Comparison of ENCODE assay signal across 28 mouse cellular contexts in genomic region chr13:63801289-63801688, GRCm38 (mm10).
"Had no signal": no experiment of that assay in that cellular context is flagged by ENCODE, and none has a peak within 500 bp of the region (broad histone marks: within the 10 kb centered on the region; RNA-seq: fewer than 3 reads in every experiment).

No protein-coding gene starts in this region.

- H3K9ac ChIP-seq: embryonic facial prominence, embryonic 12.5 days; embryonic facial prominence, embryonic 13.5 days; embryonic facial prominence, embryonic 15.5 days; forebrain, embryonic 12.5 days; forebrain, embryonic 13.5 days; forebrain, embryonic 15.5 days; forebrain, postnatal 0 days had no signal

- H3K27ac ChIP-seq: embryonic facial prominence, embryonic 10.5 days; embryonic facial prominence, embryonic 12.5 days; embryonic facial prominence, embryonic 13.5 days; embryonic facial prominence, embryonic 15.5 days; forebrain, embryonic 10.5 days; forebrain, embryonic 12.5 days; forebrain, embryonic 13.5 days; forebrain, embryonic 15.5 days; gastrocnemius, adult 2 months had no signal

- H3K4me1 ChIP-seq: embryonic facial prominence, embryonic 10.5 days; embryonic facial prominence, embryonic 12.5 days; embryonic facial prominence, embryonic 13.5 days; embryonic facial prominence, embryonic 15.5 days; forebrain, embryonic 10.5 days; forebrain, embryonic 12.5 days; forebrain, embryonic 13.5 days; forebrain, embryonic 15.5 days had no signal

- H3K27me3 ChIP-seq: embryonic facial prominence, embryonic 12.5 days; embryonic facial prominence, embryonic 13.5 days; embryonic facial prominence, embryonic 15.5 days; forebrain, embryonic 12.5 days; forebrain, embryonic 13.5 days; forebrain, embryonic 15.5 days had no signal

- H3K4me2 ChIP-seq: embryonic facial prominence, embryonic 12.5 days; embryonic facial prominence, embryonic 13.5 days; embryonic facial prominence, embryonic 15.5 days; forebrain, embryonic 12.5 days; forebrain, embryonic 13.5 days; forebrain, embryonic 15.5 days had no signal

- H3K4me3 ChIP-seq: embryonic facial prominence, embryonic 10.5 days; embryonic facial prominence, embryonic 12.5 days; embryonic facial prominence, embryonic 13.5 days; embryonic facial prominence, embryonic 15.5 days; erythroblast, embryonic 14.5 days; forebrain, embryonic 10.5 days; forebrain, embryonic 12.5 days; forebrain, embryonic 13.5 days; forebrain, embryonic 15.5 days; gastrocnemius, adult 2 months had no signal

- H3K9me3 ChIP-seq: embryonic facial prominence, embryonic 10.5 days; embryonic facial prominence, embryonic 12.5 days; embryonic facial prominence, embryonic 13.5 days; embryonic facial prominence, embryonic 15.5 days; forebrain, embryonic 10.5 days; forebrain, embryonic 12.5 days; forebrain, embryonic 13.5 days; forebrain, embryonic 15.5 days had no signal

- H3K36me3 ChIP-seq: embryonic facial prominence, embryonic 10.5 days; embryonic facial prominence, embryonic 12.5 days; embryonic facial prominence, embryonic 13.5 days; embryonic facial prominence, embryonic 15.5 days; forebrain, embryonic 10.5 days; forebrain, embryonic 12.5 days; forebrain, embryonic 15.5 days had no signal

- ATAC-seq: forebrain, embryonic 13.5 days; forebrain, embryonic 14.5 days; forebrain, embryonic 15.5 days; forebrain, embryonic 16.5 days; forebrain, postnatal 0 days had no signal

- DNase-seq: cerebellum, adult 2 months; cerebellum, adult 8-10 months; cerebellum, adult 9-10 months; cerebellum, adult 9-11 months; cerebellum, postnatal 10 days; cerebellum, postnatal 14 days; cerebellum, postnatal 25 days; cerebellum, postnatal 36 days; embryo, embryonic 11 days; forebrain, postnatal 0 days; gastrocnemius, adult 2 months; gastrocnemius, postnatal 10 days; gastrocnemius, postnatal 14 days; gastrocnemius, postnatal 25 days; gastrocnemius, postnatal 36 days; heart, adult 11 months; heart, adult 18-20 months had no signal
